Mouse (Mus musculus) thymus, postnatal 10 days (tissue): ENCODE measurements around the gene Olfr1215.
"Not testable (repeated sequence)": the region's sequence is repeated elsewhere in the genome, so short reads cannot be mapped to it uniquely, and the experiment has no call there.

ENCODE experiments used
- DNase-seq, 2 experiments: peaks; one replicate each; pipeline ENCODE4 v3.0.0; 2021; ENCODE audit warnings: low spot score in 2 of 2

Gene Olfr1215

DNA sequence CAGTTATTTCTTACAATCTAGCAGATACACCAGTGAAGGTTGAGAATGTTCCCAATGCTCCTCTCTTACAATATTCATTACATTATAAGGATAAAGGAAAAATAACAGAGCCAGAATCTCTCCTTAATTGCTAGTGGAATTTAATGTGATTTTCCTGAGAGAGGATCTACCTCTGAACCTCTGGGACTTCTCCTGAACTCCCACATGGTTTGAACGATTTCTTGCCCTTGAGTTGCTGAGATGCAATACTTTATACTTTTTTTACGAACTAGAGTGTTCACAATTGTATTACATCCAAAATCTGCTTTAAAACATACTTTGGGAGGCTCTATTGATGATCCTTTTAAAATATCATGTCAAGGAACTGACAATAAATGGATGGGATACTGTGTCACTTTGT, at the start of gene Olfr1215:
Gene Olfr1215 (minus strand): TSS at position 101 of the 400 bp plus-strand sequence.
- DNase-seq, result no peak

DNA sequence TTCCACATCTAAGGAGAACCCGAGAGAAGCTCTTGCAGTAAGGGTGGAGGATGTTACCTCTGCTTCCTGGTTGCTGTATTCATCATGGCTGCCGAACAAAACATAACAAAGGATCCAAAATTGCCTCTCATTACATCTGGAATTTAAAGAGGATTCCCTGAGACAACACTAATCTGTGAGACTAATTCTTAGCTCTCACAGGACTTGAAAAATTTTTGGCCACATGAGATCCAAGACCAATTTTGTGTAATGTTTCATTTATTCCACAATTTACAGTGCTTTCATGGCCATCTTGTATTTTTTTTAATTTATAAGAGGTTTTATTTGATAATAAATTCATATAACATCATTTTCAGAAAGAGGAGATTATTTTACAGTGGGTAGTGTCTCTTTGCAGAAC, 25.2 kb upstream of the Olfr1215 start, which contains the start of gene Olfr1217:
Gene Olfr1217 (minus strand): TSS at position 101 of the 400 bp plus-strand sequence.
- DNase-seq, result no peak

DNA sequence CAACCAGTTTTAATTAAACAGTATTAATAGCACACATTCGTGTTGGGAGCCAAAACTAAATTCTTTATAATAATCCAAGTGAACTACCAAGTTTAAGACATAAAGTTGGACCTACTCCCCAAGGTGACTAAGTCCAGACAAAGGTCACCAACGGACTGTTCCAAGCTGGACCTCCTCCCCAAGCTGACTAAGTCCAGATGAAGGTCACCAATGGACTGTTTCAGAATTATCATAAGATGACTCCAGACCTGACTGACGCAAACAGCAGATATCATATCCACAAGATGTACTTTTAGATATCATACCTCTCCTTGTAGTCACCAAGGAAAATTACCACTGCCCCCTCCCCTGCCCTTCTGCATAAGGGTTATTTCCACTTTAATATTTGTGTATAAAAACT, 14.7 kb upstream of the Olfr1215 start:
- not testable (repeated sequence) for DNase-seq

DNA sequence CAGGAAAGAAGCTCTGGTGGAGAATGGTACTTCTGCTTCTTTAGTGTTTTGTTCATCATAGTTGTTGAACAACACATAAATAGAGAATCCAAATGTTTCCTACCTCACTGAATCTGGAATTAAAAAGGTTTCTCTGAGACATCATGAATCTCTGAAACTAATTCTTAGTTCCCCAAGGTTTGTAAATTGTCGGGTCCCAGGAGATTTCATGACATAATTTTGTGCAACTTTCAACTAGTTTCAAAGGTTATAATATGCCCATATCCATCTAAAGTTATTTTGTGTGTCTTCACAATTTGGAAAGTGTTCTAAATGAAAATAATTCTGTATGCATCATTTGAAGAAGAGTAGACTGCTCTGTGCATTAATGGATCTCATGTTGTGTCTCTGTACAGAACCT, 11.5 kb upstream of the Olfr1215 start, which contains the start of gene Olfr1216:
Gene Olfr1216 (minus strand): TSS at position 101 of the 400 bp plus-strand sequence.
- no peak for DNase-seq

DNA sequence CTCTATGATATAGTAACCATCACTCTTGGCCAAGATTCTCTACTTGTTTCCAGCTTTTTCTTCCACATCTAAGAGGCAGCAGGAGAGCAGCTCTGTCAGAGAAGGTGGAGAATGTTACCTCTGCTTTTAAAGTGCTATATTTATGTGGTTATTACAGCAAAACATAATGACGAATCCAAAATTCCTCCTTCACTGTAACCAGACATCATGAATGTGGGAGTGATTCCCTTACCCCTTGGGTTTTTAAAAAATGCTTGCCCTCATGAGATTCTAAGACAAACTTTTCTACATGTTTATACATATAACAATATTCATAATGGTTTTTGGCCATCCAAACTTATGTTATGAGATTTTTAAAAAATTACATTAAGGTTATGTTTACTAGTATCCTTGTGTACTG, 14.2 kb downstream of the Olfr1215 start, which contains the start of gene Olfr1214:
Gene Olfr1214 (minus strand): TSS at position 101 of the 400 bp plus-strand sequence.
- DNase-seq, result no peak

DNA sequence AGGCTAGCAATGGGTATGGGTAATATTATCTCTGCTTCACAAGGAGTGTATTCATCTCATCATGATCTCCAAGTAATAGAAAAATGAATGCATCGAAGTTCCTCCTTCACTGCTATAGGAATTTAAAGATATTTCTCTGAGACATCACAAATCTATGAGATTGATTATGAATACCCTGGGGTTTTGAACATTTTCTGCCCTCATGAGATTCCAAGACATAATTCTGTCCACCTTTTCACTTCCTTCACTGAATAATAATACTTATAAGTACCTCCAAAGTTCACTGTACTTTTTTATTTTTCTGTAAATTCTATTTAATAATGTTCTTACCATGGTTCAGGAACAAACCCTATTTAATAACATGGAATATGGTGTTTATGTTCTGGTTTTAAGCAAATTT, 26.6 kb downstream of the Olfr1215 start, which contains the start of gene Gm13762:
Gene Gm13762 (minus strand): TSS at position 101 of the 400 bp plus-strand sequence.
- DNase-seq, result no peak

DNA sequence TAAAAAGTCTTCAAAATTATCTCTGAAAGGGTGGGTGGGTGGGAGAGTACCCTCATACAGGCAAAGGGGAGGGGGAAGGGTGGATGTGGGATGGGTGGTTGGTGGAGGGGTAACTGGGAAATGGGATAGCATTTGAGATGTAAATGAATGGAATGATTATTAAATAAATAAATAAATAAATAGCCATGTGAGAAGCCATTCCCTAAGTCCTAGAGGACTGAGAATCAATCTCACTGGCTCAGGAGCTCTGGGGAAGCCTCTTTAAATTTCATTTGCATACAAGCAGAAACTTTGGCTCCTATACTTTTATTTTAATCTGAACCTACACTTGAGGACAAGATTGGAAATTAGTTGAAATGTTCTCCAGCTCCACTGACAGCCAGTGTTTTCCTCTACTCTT, 53.1 kb downstream of the Olfr1215 start, which contains the start of gene Olfr1212:
Gene Olfr1212 (plus strand): TSS at position 301 of the 400 bp plus-strand sequence.
- DNase-seq, result no peak
